Mouse (Mus musculus) Muller cell, postnatal 12 days (primary cell): ENCODE data around the gene Serinc1.

Experiments used
- DNase-seq: peaks from one replicate; pipeline ENCODE4 v3.0.0-alpha.2; 2015; ENCODE audit errors: inconsistent ontology term

The Serinc1 gene

GRCm38 (mm10) chr10:57485908-57486541 is 46.3 kb downstream of the Serinc1 start, which contains the start of gene Hsf2:
Gene Hsf2 (plus strand): TSS chr10:57486385.
- peak; percentile 98 for DNase-seq

DNA sequence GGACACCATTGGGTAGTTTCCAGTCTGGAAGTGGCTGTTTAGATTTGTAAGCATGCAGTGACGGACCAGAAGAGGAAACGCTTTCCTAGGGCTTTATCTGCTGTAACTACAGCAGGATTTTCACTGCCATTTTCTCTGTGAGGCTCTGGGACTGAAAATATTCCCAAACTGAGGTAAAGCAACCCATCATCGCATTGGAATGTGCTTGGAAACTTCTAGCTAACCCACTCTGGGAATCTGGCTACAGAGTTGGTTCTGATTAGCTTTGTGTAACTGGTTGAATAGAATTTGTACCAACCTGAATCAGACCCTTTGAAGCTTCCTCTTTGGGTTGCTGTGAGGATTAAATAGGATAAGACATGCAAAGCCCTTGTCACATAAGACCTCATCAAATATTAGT is 47.6 kb downstream of the Serinc1 start:
- DNase-seq: peak; percentile 64

GRCm38 (mm10) chr10:57481717-57482116 is 50.6 kb downstream of the Serinc1 start:
- no peak for DNase-seq

GRCm38 (mm10) chr10:57477121-57477843 is 55.0 kb downstream of the Serinc1 start:
- peak; percentile 34 for DNase-seq
